Mouse (Mus musculus) spleen, adult 2 months (tissue): ENCODE data around the gene Dcx.

Source experiments
- CTCF ChIP-seq: fragments of 200-500 bp; IDR thresholded peaks from 2 replicates; pipeline ENCODE4 v1.5.1; 2011; ENCODE audit warnings: mild to moderate bottlenecking, inconsistent platforms; ENCODE audit not compliant: insufficient read depth, insufficient read length, insufficient replicate concordance; ENCODE audit errors: extremely low read depth
- POLR2A ChIP-seq: fragments of 200-500 bp; IDR thresholded peaks from 2 replicates; pipeline ENCODE4 v1.6.1; 2011; ENCODE audit warnings: low read depth, low read length, inconsistent platforms

- TF ChIP-seq POLR2A = no peak
- no peak for TF ChIP-seq CTCF
These were observed 560 bp upstream of the Dcx start for GRCm38 (mm10) chrX:143933671-143934070.
